Mouse (Mus musculus): ENCODE measurements around the gene Daglb. TPM values are rescaled to one million over a fixed set of nuclear protein-coding genes. Genes with fewer than 3 reads are reported as not detected.
"Not testable (repeated sequence)": the region's sequence is repeated elsewhere in the genome, so short reads cannot be mapped to it uniquely, and the experiment has no call there.

Daglb gene
- polyA plus RNA-seq, 1 experiment from 2014 or later, result 20.7 TPM

GRCm38 (mm10) chr5:143526698-143527331 lies 62.4 kb downstream of the Daglb start:
- WGBS, result 11% methylated on average over 28 of the region's 28 CpGs
- Histone ChIP-seq H3K9me3 (no peaks in the 10 kb centered on the region), H3K4me1 (replicated peaks) (peaks cover 29% of the 10 kb centered on the region), H3K27ac (replicated peaks) (peak overlapping the region; percentile 93), H3K36me3 (no peaks in the 10 kb centered on the region), H3K4me2 (peak overlapping the region; percentile 89), H3K9ac (peak overlapping the region; percentile 95), H3K4me3 (peak overlapping the region; percentile 83), H3K27me3 (no peaks in the 10 kb centered on the region)
- no peak for ATAC-seq (ENCODE audit: low FRiP score, low read depth)

GRCm38 (mm10) chr5:143527486-143528307 lies 63.3 kb downstream of the Daglb start, which contains the start of gene Rac1:
Gene Rac1 (minus strand): TSS chr5:143528036.
- peak within 1 kb of the TSS; percentile 83 for H3K4me3 ChIP-seq
- WGBS, result under 1% methylated on average over 94 of the region's 105 CpGs
- ATAC-seq (ENCODE audit: low FRiP score, low read depth), result peak; percentile 97
- H3K9me3 ChIP-seq, result no peaks in the 10 kb centered on the region
- no peaks in the 10 kb centered on the region for H3K36me3 ChIP-seq
- no peaks in the 10 kb centered on the region for H3K27me3 ChIP-seq
- H3K4me1 ChIP-seq (replicated peaks), result peaks cover 29% of the 10 kb centered on the region
- peak within 1 kb of the TSS; percentile 95 for H3K9ac ChIP-seq
- H3K27ac ChIP-seq (replicated peaks), result peak within 1 kb of the TSS; percentile 93
- peak within 1 kb of the TSS; percentile 89 for H3K4me2 ChIP-seq

GRCm38 (mm10) chr5:143528308-143528683 lies 63.9 kb downstream of the Daglb start:
- Histone ChIP-seq H3K4me2 (peak overlapping the region; percentile 89), H3K27me3 (no peaks in the 10 kb centered on the region), H3K36me3 (no peaks in the 10 kb centered on the region), H3K9me3 (no peaks in the 10 kb centered on the region), H3K9ac (peak overlapping the region; percentile 52), H3K4me1 (replicated peaks) (peaks cover 29% of the 10 kb centered on the region), H3K27ac (replicated peaks) (peak overlapping the region; percentile 93), H3K4me3 (peak overlapping the region; percentile 83)
- WGBS, result 17% methylated on average over 7 of the region's 7 CpGs
- no peak for ATAC-seq (ENCODE audit: low FRiP score, low read depth)

GRCm38 (mm10) chr5:143530715-143531114 lies 66.3 kb downstream of the Daglb start:
- no peak for ATAC-seq (ENCODE audit: low FRiP score, low read depth)
- H3K27ac ChIP-seq (replicated peaks), result no peak overlapping the region

GRCm38 (mm10) chr5:143534922-143535321 lies 70.5 kb downstream of the Daglb start:
- no peaks in the 10 kb centered on the region for H3K27me3 ChIP-seq
- no peak overlapping the region for H3K4me2 ChIP-seq
- no peak overlapping the region for H3K9ac ChIP-seq
- WGBS, result 87% methylated on average over 4 of the region's 4 CpGs
- H3K36me3 ChIP-seq, result no peaks in the 10 kb centered on the region
- ATAC-seq (ENCODE audit: low FRiP score, low read depth), result no peak
- no peaks in the 10 kb centered on the region for H3K9me3 ChIP-seq
- no peak overlapping the region for H3K27ac ChIP-seq (replicated peaks)
- no peak overlapping the region for H3K4me3 ChIP-seq
- no peaks in the 10 kb centered on the region for H3K4me1 ChIP-seq (replicated peaks)

More at GRCm38 (mm10) chr5:143530715-143531114, 66.3 kb downstream of the Daglb start:
- 54% methylated on average over 7 of the region's 7 CpGs for WGBS
- no peaks in the 10 kb centered on the region for H3K27me3 ChIP-seq
- peaks cover 17% of the 10 kb centered on the region for H3K4me1 ChIP-seq (replicated peaks)
- H3K4me3 ChIP-seq, result no peak overlapping the region
- H3K4me2 ChIP-seq, result no peak overlapping the region
- H3K36me3 ChIP-seq, result no peaks in the 10 kb centered on the region
- no peaks in the 10 kb centered on the region for H3K9me3 ChIP-seq
- no peak overlapping the region for H3K9ac ChIP-seq

- no peaks in the 10 kb centered on the region for H3K27me3 ChIP-seq
- H3K27ac ChIP-seq (replicated peaks), result no peak overlapping the region
- H3K9me3 ChIP-seq, result no peaks in the 10 kb centered on the region
- ATAC-seq (ENCODE audit: low FRiP score, low read depth), result no peak
- no peaks in the 10 kb centered on the region for H3K36me3 ChIP-seq
- no peak overlapping the region for H3K4me3 ChIP-seq
- WGBS, result 52% methylated on average over 2 of the region's 2 CpGs
- no peak overlapping the region for H3K9ac ChIP-seq
- no peak overlapping the region for H3K4me2 ChIP-seq
- H3K4me1 ChIP-seq (replicated peaks), result no peaks in the 10 kb centered on the region
These were observed 72.6 kb downstream of the Daglb start for GRCm38 (mm10) chr5:143537022-143537421.

GRCm38 (mm10) chr5:143539111-143539510 lies 74.7 kb downstream of the Daglb start:
- Histone ChIP-seq H3K9me3 (no peaks in the 10 kb centered on the region), H3K4me3 (no peak overlapping the region), H3K27ac (replicated peaks) (no peak overlapping the region), H3K27me3 (no peaks in the 10 kb centered on the region), H3K36me3 (no peaks in the 10 kb centered on the region), H3K4me1 (replicated peaks) (no peaks in the 10 kb centered on the region), H3K9ac (no peak overlapping the region), H3K4me2 (no peak overlapping the region)
- ATAC-seq (ENCODE audit: low FRiP score, low read depth), result no peak
- 89% methylated on average over 8 of the region's 8 CpGs for WGBS

- no peaks in the 10 kb centered on the region for H3K36me3 ChIP-seq
- no peaks in the 10 kb centered on the region for H3K27me3 ChIP-seq
- peaks cover 33% of the 10 kb centered on the region for H3K4me1 ChIP-seq (replicated peaks)
- no peak overlapping the region for H3K4me3 ChIP-seq
- no peak overlapping the region for H3K9ac ChIP-seq
- H3K4me2 ChIP-seq, result no peak overlapping the region
- H3K9me3 ChIP-seq, result no peaks in the 10 kb centered on the region
- H3K27ac ChIP-seq (replicated peaks), result no peak overlapping the region
- no peak for ATAC-seq (ENCODE audit: low FRiP score, low read depth)
- 8% methylated on average over 11 of the region's 11 CpGs for WGBS
These were observed 83.0 kb downstream of the Daglb start for GRCm38 (mm10) chr5:143547384-143547783.

GRCm38 (mm10) chr5:143547866-143548265 lies 83.5 kb downstream of the Daglb start:
- H3K9me3 ChIP-seq, result no peaks in the 10 kb centered on the region
- 0 out of 2 replicates have a peak, but pooled peaks have one; percentile 0 for ATAC-seq (ENCODE audit: low FRiP score, low read depth)

GRCm38 (mm10) chr5:143548401-143548846 lies 84.0 kb downstream of the Daglb start:
- peak; percentile 97 for ATAC-seq (ENCODE audit: low FRiP score, low read depth)
- H3K36me3 ChIP-seq, result no peaks in the 10 kb centered on the region
- no peaks in the 10 kb centered on the region for H3K27me3 ChIP-seq
- peaks cover 33% of the 10 kb centered on the region for H3K4me1 ChIP-seq (replicated peaks)
- peak overlapping the region; percentile 67 for H3K4me3 ChIP-seq
- no peaks in the 10 kb centered on the region for H3K9me3 ChIP-seq
- peak overlapping the region; percentile 85 for H3K27ac ChIP-seq (replicated peaks)
- 1% methylated on average over 34 of the region's 37 CpGs for WGBS
- peak overlapping the region; percentile 78 for H3K9ac ChIP-seq
- H3K4me2 ChIP-seq, result peak overlapping the region; percentile 68

More at GRCm38 (mm10) chr5:143547866-143548265, 83.5 kb downstream of the Daglb start:
- H3K27me3 ChIP-seq, result no peaks in the 10 kb centered on the region
- H3K4me1 ChIP-seq (replicated peaks), result peaks cover 33% of the 10 kb centered on the region
- H3K9ac ChIP-seq, result 0 out of 2 replicates have a peak overlapping the region, but pooled peaks have one; percentile 29
- peak overlapping the region; percentile 47; the same call in 1 of the 2 replicates for H3K4me2 ChIP-seq
- H3K27ac ChIP-seq (replicated peaks), result peak overlapping the region; percentile 76
- no peak overlapping the region for H3K4me3 ChIP-seq
- 56% methylated on average over 10 of the region's 10 CpGs for WGBS
- no peaks in the 10 kb centered on the region for H3K36me3 ChIP-seq

- ATAC-seq (ENCODE audit: low FRiP score, low read depth), result 0 out of 2 replicates have a peak, but pooled peaks have one; percentile 19
- Histone ChIP-seq H3K9ac (peak overlapping the region; percentile 78), H3K4me3 (peak overlapping the region; percentile 67), H3K4me1 (replicated peaks) (peaks cover 33% of the 10 kb centered on the region), H3K27ac (replicated peaks) (peak overlapping the region; percentile 85), H3K4me2 (peak overlapping the region; percentile 68)
- not testable (repeated sequence) for H3K36me3 ChIP-seq, H3K27me3 ChIP-seq, H3K9me3 ChIP-seq
- WGBS, result 0% methylated on average over 22 of the region's 28 CpGs
These were observed 84.5 kb downstream of the Daglb start for GRCm38 (mm10) chr5:143548922-143549321.

GRCm38 (mm10) chr5:143552911-143553310 lies 88.5 kb downstream of the Daglb start:
- Histone ChIP-seq H3K4me1 (replicated peaks) (peaks cover 32% of the 10 kb centered on the region), H3K9me3 (no peaks in the 10 kb centered on the region), H3K27me3 (no peaks in the 10 kb centered on the region), H3K27ac (replicated peaks) (no peak overlapping the region), H3K36me3 (no peaks in the 10 kb centered on the region), H3K4me3 (no peak overlapping the region), H3K4me2 (no peak overlapping the region), H3K9ac (no peak overlapping the region)
- no peak for ATAC-seq (ENCODE audit: low FRiP score, low read depth)
- 76% methylated on average over 6 of the region's 6 CpGs for WGBS
